Mouse (Mus musculus) fibroblast of lung, adult 2 months (primary cell): ENCODE data around the gene Luzp4.
"Not testable (repeated sequence)": the region's sequence is repeated elsewhere in the genome, so short reads cannot be mapped to it uniquely, and the experiment has no call there.

Experiments used
- DNase-seq: peaks from one replicate; pipeline ENCODE4 v3.0.0-alpha.2; 2011; ENCODE audit warnings: low read depth

The Luzp4 gene

GRCm38 (mm10) chrX:148857340-148857739 lies at the start of gene Luzp4:
Gene Luzp4 (plus strand): TSS chrX:148857640.
- not testable (repeated sequence) for DNase-seq

DNA sequence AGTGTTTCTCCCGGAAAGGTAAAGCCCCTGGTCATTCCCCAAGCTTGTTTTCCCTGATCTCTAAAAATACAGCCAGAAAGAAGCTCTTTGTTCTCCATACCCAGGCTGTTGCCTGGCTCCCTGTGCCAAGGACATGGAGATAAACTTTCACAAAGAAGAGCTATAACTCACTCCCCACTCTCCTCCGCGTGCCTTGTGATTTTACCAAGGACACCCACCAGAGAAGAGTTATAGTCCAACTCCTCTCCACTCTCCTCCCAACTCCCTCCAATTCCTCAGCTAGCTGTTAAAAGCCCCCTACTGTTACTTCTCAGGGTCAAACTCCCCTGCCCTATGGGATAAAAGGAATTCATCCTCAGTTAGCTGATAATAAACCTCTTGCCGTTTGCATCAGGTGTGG lies 15.6 kb upstream of the Luzp4 start:
- DNase-seq, result not testable (repeated sequence)
